Mouse (Mus musculus): ENCODE measurements at regions not wholly inside any gene's neighbourhood (a gene's known extent, or its start where the extent isn't known, plus 50 kb on each side); places are given as distances from the start of the nearest gene placed in this dataset.

DNA sequence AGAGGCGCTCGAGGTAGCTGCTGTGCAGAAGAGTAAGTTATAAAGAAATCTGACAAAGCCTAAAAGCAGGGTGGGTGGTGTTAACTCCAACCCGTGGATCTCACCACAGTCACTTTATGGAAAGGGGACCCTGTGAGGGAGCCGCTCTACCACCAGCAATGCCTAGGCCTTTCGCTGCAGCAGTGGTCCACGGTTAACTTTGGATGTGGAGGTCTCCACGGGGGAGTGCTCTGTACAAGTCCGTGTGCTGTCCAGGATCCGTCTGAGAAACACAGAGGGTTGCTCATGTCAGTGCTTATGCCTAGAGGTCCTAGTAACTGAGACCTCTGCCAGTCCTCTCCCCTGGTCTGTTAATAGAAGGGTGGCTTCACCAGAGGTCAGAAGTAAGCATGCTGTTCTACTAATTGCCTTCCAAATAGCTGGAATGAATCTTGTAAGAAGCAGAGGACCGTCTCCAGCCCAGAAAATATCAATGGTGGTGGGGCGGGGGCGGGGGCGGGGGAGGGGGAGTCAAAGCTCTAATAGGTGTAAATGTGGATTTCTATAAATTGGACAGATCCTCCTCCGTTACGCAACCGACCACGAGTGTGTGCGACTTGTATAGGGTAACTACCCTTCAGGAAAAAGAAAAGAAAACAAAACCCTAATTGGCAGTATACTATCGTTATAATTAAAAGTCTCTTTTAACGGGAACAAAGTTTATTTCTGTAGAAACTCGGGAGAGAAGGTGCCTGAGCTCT lies 153.5 kb downstream of the Gm45692 start:
- TF ChIP-seq POLR2A (IDR thresholded peaks at IDR 0.05; ENCODE audit: borderline replicate concordance, insufficient read depth, low read length): no peak
- TF ChIP-seq CTCF (IDR thresholded peaks at IDR 0.05; ENCODE audit: borderline replicate concordance, insufficient read depth, low read depth, low read length): no peak
- H3K4me3 ChIP-seq (replicated peaks; ENCODE audit: insufficient read depth, low read depth, low read length): no peak overlapping the region
- no peak overlapping the region for H3K27ac ChIP-seq (ENCODE audit: insufficient read depth, low read length)
- 53% methylated on average over 21 of the region's 21 CpGs for WGBS
- no peaks in the 10 kb centered on the region; the same call in 1 of the 2 replicates for H3K27me3 ChIP-seq (ENCODE audit: control insufficient read depth, insufficient read depth, low read length)
- H3K4me1 ChIP-seq (ENCODE audit: control insufficient read depth, insufficient read depth, low read length): no peaks in the 10 kb centered on the region
- no peak for DNase-seq

DNA sequence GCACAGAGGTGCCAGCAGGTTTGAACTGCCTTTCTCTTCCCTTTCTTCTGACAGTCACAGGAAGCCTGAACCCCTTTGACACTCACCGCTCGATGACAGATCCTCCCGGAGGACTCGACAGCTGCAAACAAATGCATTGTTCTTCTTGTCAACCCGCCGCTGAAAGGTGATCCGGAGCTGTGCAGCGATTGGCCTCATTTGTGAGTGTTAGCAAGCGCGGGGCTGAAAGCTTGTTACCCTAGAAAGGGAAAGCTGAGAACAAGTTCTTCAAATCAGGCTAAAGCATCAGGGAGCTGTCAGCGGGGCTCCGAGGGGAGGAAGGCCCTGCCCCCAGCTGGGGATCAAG lies 154.1 kb downstream of the Gm45692 start:
- DNase-seq: no peak
- Histone ChIP-seq H3K4me3 (replicated peaks; ENCODE audit: insufficient read depth, low read depth, low read length) (no peak overlapping the region), H3K4me1 (ENCODE audit: control insufficient read depth, insufficient read depth, low read length) (no peaks in the 10 kb centered on the region), H3K27me3 (ENCODE audit: control insufficient read depth, insufficient read depth, low read length) (no peaks in the 10 kb centered on the region; the same call in 1 of the 2 replicates), H3K27ac (ENCODE audit: insufficient read depth, low read length) (no peak overlapping the region)
- TF ChIP-seq CTCF (IDR thresholded peaks at IDR 0.05; ENCODE audit: borderline replicate concordance, insufficient read depth, low read depth, low read length) (no peak), POLR2A (IDR thresholded peaks at IDR 0.05; ENCODE audit: borderline replicate concordance, insufficient read depth, low read length) (no peak)
- 25% methylated on average over 12 of the region's 12 CpGs for WGBS

DNA sequence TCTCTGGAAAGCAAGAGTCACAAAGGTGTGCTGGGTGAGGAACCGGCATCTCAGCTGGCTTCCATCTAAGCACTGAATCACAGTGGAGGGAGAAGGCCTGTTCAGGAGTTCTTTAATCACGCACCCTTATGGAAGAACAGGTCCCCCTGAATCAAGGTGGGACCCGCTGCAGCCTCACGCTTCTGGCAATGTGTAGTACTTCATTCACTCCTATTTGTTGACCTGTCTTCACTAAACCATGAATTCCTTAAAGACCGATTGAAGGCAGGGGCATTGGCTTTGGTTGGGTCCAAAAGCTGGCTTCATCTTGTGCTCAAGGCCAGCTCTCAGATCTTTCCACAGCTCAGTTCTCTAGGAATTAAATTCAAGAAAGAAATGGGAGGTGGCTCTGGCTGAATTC lies 154.5 kb downstream of the Gm45692 start:
- TF ChIP-seq POLR2A (IDR thresholded peaks at IDR 0.05; ENCODE audit: borderline replicate concordance, insufficient read depth, low read length) (no peak), CTCF (IDR thresholded peaks at IDR 0.05; ENCODE audit: borderline replicate concordance, insufficient read depth, low read depth, low read length) (no peak)
- no peak for DNase-seq
- Histone ChIP-seq H3K4me1 (ENCODE audit: control insufficient read depth, insufficient read depth, low read length) (no peaks in the 10 kb centered on the region), H3K27me3 (ENCODE audit: control insufficient read depth, insufficient read depth, low read length) (no peaks in the 10 kb centered on the region; the same call in 1 of the 2 replicates), H3K27ac (ENCODE audit: insufficient read depth, low read length) (no peak overlapping the region), H3K4me3 (replicated peaks; ENCODE audit: insufficient read depth, low read depth, low read length) (no peak overlapping the region)
- WGBS: 84% methylated on average over 5 of the region's 5 CpGs

DNA sequence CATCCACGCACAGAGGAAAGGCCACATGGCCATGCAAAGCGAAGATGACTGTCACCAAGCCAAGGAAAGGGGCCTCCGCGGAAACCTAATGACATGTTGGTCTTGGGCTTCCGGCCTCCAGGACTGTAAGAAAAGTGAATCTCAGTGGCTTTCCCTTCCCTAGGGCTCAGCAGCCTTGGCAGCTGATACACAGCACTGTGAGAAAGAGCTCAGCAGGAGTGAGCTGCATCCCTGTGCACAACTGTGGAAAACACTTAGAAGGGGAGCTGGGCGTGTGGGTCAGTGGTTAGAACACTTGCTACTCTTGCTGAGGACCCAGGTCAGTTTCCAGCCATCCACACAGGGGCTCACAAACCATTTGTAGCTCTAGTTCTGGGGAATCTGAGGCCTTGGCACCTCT lies 155.1 kb downstream of the Gm45692 start:
- H3K27me3 ChIP-seq (ENCODE audit: control insufficient read depth, insufficient read depth, low read length): no peaks in the 10 kb centered on the region; the same call in 1 of the 2 replicates
- 76% methylated on average over 6 of the region's 6 CpGs for WGBS
- H3K4me3 ChIP-seq (replicated peaks; ENCODE audit: insufficient read depth, low read depth, low read length): no peak overlapping the region
- TF ChIP-seq CTCF (IDR thresholded peaks at IDR 0.05; ENCODE audit: borderline replicate concordance, insufficient read depth, low read depth, low read length): no peak
- no peak for TF ChIP-seq POLR2A (IDR thresholded peaks at IDR 0.05; ENCODE audit: borderline replicate concordance, insufficient read depth, low read length)
- H3K27ac ChIP-seq (ENCODE audit: insufficient read depth, low read length): no peak overlapping the region
- no peaks in the 10 kb centered on the region for H3K4me1 ChIP-seq (ENCODE audit: control insufficient read depth, insufficient read depth, low read length)
- DNase-seq: no peak

DNA sequence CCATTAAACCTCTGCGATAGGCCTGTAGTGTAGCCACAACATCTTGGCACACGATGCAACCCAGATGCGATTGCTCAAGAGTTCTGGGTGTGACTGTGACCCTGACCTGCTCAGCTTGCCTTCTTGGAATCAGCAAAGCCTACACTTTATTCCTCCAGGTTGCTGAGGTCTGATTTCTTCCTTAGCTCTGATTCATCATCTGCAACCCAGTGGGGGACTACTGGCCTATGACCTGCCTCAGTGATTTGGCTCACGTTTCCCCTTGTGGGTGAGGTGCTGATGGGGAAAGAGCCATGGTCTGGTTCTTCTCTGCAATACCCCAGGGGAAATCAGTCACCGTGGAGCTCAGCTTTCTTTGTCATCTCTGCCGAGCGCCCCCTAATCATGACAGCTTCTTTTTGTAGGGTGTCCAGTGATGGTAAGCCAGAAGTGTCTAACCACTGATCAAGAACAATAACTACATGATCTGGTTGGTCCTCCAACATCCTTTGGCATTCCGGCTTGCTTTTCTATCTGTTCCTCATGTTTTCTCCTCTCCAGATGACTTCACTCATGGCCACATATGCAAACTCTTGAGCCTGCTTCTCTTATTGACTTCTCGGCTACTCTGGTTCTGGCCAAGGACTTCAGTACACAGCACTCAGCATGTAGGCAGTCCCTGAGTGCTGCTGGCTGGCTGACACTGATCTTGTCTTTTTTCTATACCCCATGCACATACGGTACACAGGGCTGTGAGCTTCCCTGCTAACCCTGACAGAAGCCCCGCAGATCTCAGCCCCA lies 163.0 kb downstream of the Gm45692 start:
- Histone ChIP-seq H3K27me3 (ENCODE audit: control insufficient read depth, insufficient read depth, low read length) (no peaks in the 10 kb centered on the region), H3K4me1 (ENCODE audit: control insufficient read depth, insufficient read depth, low read length) (peaks cover under 1% of the 10 kb centered on the region; the same call in 1 of the 2 replicates), H3K4me3 (replicated peaks; ENCODE audit: insufficient read depth, low read depth, low read length) (no peak overlapping the region), H3K27ac (ENCODE audit: insufficient read depth, low read length) (no peak overlapping the region)
- WGBS: 61% methylated on average over 11 of the region's 11 CpGs
- TF ChIP-seq POLR2A (IDR thresholded peaks at IDR 0.05; ENCODE audit: borderline replicate concordance, insufficient read depth, low read length): no peak
- TF ChIP-seq CTCF (IDR thresholded peaks at IDR 0.05; ENCODE audit: borderline replicate concordance, insufficient read depth, low read depth, low read length): no peak
- DNase-seq: no peak

DNA sequence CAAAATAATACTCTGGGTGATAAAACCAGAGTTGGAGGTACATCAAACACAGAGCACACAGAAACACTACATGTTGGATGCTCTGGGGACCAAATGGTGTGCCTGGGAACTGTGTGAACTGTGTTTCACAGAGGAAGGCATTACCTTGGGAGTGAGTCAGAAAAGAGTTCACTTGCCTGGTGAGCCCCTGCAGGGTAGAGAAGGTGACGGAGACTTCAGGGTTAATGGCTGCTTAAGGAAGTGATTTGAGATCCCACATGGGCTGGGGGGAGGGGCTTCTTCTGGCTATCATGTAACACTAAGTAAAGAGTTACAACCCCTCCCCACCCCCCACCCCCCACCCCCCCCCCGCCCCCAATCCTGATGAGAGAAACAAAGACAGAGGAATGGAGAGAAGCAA lies 164.6 kb downstream of the Gm45692 start:
- Histone ChIP-seq H3K4me3 (replicated peaks; ENCODE audit: insufficient read depth, low read depth, low read length) (no peak overlapping the region), H3K27me3 (ENCODE audit: control insufficient read depth, insufficient read depth, low read length) (no peaks in the 10 kb centered on the region), H3K4me1 (ENCODE audit: control insufficient read depth, insufficient read depth, low read length) (peaks cover 6% of the 10 kb centered on the region; the same call in 1 of the 2 replicates), H3K27ac (ENCODE audit: insufficient read depth, low read length) (no peak overlapping the region)
- DNase-seq: no peak
- TF ChIP-seq POLR2A (IDR thresholded peaks at IDR 0.05; ENCODE audit: borderline replicate concordance, insufficient read depth, low read length) (no peak), CTCF (IDR thresholded peaks at IDR 0.05; ENCODE audit: borderline replicate concordance, insufficient read depth, low read depth, low read length) (no peak)
- WGBS: 89% methylated on average over 2 of the region's 2 CpGs

DNA sequence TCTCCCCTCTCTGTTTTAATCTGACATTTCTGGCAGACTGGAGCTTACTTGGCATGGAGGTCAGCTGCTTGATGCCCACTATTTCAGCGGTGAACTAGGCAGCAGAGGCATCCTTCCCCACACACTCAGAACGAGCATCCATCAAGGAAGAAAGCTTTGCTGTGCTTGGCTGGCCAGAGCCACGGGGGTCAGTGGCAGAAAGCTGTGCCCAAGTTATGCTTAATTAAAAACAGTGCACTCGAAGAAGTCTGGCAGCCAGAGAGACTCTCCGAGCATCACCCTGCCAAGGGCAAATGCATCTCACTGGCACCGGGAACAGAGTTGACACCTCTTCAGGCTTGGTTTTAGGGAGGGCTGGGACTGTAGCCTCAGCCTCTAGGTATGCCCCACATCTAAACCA lies 168.3 kb downstream of the Gm45692 start:
- Histone ChIP-seq H3K27me3 (ENCODE audit: control insufficient read depth, insufficient read depth, low read length) (no peaks in the 10 kb centered on the region), H3K4me1 (ENCODE audit: control insufficient read depth, insufficient read depth, low read length) (peaks cover 6% of the 10 kb centered on the region; the same call in 1 of the 2 replicates), H3K27ac (ENCODE audit: insufficient read depth, low read length) (no peak overlapping the region), H3K4me3 (replicated peaks; ENCODE audit: insufficient read depth, low read depth, low read length) (peak overlapping the region; percentile 23)
- WGBS: 2% methylated on average over 6 of the region's 6 CpGs
- TF ChIP-seq CTCF (IDR thresholded peaks at IDR 0.05; ENCODE audit: borderline replicate concordance, insufficient read depth, low read depth, low read length): no peak
- no peak for TF ChIP-seq POLR2A (IDR thresholded peaks at IDR 0.05; ENCODE audit: borderline replicate concordance, insufficient read depth, low read length)
- peak; percentile 11 to 21 for DNase-seq

Measured in cerebellum, adult 2 months (tissue).